Mouse (Mus musculus): ENCODE results near the gene Dcxr.

- no peak for TF ChIP-seq CTCF (IDR thresholded peaks at IDR 0.05; ENCODE audit: insufficient read depth, low read length)
- TF ChIP-seq POLR2A (IDR thresholded peaks at IDR 0.05; ENCODE audit: borderline replicate concordance, extremely low read depth, low read depth, low read length), result no peak
Measured at GRCm38 (mm10) chr11:120684086-120684485, 43.0 kb downstream of the Dcxr start.

All from lung, adult 2 months (tissue).